Mouse (Mus musculus) CD4-positive helper T cell, adult 2 months (primary cell): ENCODE data around the gene Cpm.
"Not testable (repeated sequence)": the region's sequence is repeated elsewhere in the genome, so short reads cannot be mapped to it uniquely, and the experiment has no call there.

Experiments
- DNase-seq: peaks from one replicate; pipeline ENCODE4 v3.0.0-alpha.2; 2012; ENCODE audit warnings: low read depth, missing footprints, low spot score

Gene Cpm

DNA sequence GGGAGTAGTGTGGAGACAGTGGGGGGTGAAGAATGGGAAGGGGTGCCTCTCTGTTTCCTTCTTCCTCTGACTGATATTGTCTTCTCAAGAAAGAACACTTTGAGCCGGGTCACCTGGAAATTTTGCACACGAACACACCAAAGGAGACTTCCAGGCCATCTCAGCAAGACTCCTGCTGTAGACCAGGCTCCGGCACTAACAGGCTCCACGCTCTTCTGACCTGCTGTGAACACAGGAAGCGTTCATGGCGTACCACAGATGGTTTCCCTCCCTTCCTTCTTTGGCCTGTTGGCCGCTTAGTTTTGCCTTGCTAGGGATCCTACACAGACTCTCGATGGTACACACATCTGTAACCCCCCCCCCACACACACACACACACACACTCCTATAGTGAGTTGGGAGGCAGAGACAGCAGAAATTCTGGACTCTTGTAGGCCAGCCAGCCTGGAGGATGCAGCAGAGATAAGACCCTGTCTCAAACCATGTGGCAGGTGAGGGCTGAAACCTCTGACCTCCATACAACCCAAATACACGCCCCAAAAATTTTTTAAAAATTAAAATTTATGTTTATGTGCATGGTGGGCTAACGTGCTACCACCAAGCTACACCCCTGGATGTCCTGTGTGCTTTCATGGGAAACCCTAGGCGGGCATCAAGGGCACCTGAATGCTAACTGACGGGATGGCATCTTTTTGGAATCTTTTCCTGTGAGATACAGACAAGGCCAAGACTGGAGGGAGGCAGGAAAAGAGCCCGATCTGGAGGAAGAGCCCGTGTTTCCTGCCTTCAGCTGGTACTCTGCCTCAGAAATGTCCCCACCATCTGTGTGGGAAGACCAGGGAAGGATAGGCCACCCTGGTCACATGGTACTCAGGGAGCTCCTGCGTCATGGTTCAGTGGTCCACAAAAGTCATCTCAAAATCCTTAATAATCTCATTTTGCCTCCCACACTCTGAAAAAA, 23.7 kb upstream of the Cpm start:
- DNase-seq: no peak

DNA sequence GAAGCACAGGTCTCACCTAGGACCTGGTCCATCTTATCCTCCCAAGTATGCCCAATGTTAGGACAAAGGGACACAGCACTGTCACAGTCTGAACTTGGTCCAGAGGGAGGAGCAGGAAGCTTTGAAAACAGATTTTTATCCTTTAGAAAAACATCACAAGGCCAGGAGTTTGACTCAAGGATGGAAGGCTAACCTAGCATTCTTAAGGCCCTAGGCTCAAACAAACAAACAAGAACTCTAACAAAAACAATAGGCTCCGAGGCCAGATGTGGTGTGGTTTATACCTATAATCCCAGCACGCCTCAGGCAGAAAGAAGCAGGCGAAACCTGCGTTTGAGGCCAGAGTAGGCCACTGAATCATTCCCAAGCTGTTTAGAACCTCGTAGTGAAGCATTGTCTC, 22.9 kb upstream of the Cpm start:
- DNase-seq: no peak

DNA sequence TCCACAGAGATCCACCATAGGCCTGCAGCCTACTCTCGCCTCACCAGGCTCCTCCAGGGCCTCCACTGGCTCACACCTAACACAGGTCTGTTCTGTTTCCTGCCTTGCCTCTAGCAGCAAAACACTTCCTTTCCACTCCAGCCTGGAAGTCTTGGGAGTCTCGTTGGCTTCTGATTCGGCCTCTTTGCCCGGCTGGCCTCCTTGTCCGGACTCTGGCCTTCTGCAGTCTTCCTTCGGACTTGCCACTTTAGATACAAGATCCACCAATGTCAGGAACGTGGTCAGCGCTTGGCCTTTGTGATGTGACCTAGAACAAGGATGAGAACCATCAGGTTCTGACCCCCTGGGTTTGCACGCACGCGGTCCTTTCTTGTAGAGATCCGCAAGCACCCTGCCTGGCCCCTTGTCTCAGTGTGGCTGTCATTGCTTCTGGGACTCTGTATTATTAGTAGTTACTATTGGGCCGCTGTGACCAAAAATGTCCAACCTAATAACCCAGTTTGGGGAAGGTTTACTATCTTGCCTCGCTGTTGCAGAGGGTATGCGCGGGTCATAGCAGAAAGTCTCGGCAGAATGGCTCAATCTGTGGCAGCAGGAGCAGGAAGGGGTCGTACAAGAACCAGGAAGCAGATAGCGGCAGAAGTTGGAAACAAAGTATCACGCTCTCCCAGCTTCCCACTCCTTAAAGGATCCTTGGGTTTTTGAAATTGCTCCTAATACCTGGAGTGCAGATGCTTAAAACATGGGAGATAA, 22.1 kb upstream of the Cpm start:
- DNase-seq: no peak

DNA sequence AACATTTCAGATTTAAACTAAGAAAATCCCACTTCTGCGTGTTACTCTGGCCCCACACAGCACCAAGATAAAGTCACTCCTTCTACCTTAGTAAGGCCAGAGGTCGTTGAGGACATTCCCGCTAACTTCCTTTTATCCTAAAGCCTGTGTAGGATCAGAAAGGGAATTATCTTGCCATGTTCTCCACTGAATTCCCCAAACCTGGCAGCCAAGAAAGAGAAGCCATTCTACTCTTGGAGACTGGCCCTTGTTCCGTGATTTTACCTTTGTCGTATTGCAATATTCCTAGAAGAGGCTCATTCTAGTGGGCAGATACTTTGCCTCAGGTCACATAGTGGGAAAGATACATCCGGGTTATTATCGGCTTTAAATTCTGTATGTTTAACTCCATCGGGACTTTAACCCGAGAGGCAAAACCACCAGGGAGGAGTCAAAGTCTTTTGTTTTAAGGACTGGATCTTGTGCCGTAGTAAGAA, 21.5 kb upstream of the Cpm start:
- no peak for DNase-seq

DNA sequence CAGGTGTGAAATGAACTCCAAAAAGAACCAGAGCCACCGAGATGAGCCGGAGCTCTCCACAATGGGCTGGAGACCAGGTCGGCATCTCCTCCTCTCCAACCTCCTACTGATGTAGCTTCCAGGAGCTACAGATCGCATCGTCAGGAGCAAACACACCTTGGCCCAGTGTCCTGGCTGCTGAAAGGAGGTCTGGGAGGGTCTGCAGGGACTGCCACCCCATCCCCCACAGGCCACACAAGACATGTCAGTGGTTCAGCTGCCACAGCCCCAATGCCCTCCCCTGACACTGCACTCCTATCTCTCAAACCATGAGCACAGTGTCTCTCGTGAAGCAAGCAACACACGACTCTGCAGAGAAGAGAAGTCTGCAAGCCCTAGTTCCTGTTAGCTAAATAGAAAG, 20.8 kb upstream of the Cpm start:
- no peak for DNase-seq

DNA sequence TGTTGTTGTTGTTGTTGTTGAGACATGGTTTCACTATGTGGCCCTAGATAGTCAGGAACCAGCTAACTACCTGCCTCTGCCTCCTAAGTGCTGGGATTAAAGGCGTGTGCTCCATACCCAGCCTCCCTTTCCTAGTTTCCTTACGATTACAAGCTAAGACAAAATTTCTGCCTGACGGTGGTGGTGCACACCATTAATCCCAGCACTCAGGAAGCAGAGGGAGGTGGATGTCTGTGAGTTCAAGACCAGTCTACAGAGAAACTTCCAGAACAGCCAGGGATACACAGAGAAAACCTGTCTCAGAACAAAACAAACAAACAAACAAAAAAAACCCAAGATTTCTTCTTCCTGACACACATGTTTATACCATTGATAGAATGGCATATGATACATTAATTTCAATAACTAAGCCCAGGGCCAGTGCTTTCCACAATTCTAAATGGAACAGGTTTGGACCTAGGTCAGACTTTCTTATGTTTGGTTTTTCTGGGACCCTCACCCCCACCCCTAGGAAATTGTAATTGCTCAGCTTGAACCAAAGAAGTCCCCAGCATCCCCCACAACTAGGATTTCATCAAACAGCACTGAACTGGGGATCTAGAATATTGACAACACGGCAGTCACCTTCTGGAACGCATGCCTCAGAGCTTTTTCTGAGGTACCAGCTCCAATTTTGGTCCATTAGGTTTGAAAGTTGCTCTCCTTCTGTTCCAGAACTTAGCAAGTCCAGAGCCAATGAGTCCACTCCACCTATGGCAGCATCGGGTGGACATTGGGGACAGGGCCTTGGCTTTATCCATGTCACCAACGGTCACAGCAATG, 20.1 kb upstream of the Cpm start:
- DNase-seq: no peak

DNA sequence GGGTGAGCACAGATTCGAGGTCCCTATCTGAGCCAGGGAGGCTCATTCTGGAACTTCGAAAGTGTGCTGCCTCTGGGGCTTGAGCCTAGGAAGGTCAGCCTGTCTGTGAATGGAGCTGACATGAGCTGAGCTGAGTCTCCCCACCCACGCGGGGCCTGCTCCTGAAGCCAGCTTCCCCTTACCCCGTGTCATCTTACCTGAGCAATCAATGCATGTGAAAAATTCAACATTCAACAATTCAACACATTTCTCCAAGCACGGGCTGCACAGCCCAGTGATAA, 19.6 kb upstream of the Cpm start:
- no peak for DNase-seq

DNA sequence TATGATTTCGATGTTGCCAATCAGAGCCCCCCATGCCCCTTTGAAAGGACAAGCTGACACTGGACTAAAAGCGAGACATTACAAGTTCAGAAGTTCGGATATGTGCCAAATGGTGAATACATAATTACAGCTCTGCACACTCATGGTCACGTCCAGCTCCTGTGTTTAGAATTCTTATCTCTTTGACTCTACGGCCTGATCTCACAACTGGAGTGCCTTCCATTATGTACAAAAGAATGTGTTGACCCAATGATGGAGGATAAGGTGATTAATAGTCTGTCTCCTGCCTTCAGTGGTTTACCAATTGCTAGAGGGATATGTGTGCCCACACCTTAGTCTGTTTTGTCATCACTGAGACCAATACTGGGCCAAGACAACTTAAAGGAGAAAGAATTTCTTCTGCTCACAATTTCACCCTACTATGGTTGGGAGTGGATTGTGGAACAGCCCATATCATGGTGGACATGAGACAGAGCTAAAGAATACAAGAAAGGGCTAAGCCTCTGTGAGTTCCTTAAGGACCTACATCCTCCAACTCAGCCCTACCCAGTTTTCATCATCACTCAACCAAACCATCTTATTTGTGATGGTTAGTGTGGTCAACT, 19.0 kb upstream of the Cpm start:
- no peak for DNase-seq

DNA sequence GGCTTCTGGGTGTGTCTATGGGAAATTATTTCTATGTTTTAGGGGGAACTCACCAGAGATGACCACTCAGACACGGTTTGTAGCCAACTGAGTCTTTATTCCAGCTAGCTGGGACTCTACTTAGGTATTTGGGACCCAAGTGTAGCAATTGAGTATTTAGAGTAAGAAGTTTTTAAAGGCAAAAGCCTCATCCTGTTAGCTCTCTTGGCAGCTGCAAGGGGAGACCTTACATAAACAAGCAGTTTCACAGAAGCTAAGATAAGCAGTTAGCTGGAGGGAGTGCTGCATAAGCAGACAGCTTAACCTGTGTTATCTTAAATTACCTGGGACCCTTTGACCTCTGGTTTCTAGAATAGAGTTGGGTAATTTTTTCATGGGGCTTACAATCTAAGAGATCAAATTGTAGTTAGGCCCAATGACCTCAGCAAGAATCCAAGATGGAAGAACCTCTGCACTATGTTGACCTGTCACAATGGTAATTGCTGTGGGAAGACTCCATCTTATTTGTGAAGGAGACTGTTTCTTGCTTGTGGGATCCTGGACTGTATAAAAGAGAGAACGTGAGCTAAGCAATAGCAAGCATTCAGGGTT, 18.4 kb upstream of the Cpm start:
- no peak for DNase-seq

DNA sequence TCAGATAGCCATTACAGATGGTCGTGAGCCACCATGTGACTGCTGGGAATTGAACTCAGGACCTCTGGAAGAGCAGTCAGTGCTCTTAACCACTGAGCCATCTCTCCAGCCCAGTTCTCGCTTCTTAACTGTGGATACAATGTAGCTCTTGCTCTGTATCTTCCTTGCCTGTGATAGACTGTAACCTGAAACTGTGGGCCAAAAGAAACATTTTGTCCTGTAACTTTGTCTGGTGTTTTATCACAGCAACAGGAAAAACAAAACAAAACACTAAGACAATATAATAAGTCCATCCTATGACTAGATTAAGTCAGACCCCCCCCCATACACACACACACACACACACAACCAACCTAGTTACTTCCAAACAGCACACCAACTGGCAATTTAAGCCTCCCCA, 17.8 kb upstream of the Cpm start:
- no peak for DNase-seq

DNA sequence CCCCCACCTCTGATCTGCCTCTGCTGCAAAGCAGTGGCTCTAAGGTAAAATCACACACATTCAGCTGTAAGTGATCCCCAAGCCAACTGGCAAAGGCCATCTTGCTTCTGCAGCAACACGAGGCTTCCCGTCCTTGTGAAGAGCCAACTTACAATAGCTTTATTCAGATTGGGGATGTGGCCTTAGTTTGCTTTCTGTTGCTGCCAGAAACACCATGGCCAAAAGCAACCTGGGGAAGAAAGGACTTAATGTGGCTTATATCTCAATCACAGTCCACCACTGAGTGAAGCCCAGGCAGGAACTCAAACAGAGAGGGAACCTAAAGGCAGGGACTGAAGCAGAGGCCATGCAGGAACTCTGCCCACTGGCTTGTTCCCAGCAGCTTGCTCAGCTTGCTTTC, 17.3 kb upstream of the Cpm start:
- DNase-seq: no peak

DNA sequence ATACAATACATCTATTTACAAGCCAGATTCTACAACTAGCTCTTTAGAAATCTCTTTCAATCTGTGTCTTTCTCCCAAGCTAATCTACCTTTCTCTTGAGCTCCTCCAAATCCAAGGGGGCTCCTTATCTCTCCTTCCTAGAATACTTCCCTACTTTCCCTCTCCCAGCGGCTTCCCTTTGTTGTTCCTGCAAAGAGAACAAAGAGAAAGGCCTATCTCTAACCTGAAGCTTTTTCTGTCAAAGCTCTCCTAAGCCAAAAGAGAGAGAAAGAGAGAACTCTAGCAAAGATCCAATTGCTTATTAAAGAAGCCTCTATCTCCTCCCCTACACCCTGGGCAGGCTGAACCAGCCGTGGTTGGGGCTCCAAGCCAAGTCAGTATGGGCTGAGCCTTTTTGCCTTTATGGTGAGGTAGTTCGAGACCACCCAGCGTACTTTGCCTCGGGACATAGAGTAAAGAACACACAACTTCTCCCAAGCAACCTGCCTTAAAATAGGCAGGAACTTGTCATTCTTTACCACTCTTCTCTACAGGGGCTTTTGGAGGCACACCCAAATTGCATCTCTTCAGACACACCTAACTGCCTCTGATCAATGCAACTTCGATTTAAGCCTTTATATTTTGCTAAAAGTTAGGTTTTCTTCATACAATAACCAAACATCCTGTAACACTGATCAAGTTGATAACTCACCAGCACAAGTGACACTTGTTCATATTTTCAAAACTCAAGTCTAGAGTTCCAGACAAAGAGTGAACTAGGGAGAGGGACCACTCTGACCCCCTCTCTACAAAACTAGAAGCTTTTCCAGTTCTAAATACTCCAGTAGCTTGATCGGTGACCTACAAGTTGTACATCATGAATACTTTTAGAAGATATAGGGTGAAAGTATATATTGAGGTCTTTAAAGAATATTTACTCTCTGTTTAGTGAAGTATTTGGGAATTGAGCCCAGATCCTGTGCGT, 16.4 kb upstream of the Cpm start:
- DNase-seq: no peak

DNA sequence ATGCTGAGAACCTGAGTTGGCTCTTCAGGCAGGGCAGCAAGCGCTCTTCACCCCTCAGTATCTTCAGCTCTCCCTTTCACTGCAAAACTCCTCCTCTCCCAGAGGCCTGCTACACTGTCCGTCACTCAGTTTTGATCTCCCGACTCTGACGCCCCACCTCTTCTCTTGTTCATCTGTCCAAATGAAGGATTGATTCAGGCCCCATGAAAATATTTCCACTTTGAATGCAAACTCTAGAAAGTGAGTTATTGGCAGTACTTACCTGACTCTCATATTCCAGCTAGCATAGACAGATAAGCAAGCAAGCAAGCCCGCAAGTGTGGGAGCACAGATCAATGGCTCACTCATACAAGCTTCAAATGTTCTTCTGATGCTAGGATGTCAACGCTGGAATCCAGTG, 15.3 kb upstream of the Cpm start:
- no peak for DNase-seq

DNA sequence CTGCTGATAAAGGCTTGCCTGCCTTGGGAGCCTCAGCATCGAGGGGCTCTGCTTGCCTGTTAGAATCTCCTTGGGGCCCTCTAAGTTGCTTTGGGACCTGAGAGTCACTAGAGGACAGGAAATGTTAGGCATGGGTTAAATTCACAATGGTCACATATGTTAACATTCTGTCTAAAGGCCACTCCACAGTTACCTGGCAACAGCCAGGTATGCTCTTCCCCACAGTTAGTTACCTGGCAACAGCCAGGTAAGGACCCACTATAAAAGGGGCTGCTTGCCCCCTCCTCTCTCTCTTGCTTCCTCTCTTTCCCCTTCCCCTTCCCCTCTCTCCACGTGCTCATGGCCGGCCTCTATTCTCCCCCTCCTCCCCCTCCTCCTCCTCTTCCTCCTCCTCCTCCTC, 14.9 kb upstream of the Cpm start:
- no peak for DNase-seq

DNA sequence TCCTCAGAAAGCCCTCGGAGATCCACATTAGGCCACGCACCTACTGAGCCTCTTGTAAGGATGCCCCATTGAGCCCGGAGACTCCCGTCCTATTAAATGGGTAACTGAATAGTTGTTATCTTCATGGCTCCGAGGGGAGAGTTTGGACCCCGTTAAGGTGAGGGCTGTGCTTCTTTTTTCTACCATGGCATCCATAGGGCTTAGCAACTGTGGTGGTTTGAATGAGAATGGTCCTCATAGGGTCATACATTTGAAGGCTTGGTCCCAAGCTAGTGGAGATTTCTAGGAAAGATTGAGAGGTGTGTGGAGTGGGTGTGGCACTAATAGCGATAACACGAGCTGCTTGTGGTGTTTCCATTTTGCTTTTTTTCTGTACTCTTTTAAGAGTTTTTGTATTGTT, 14.1 kb upstream of the Cpm start:
- no peak for DNase-seq

DNA sequence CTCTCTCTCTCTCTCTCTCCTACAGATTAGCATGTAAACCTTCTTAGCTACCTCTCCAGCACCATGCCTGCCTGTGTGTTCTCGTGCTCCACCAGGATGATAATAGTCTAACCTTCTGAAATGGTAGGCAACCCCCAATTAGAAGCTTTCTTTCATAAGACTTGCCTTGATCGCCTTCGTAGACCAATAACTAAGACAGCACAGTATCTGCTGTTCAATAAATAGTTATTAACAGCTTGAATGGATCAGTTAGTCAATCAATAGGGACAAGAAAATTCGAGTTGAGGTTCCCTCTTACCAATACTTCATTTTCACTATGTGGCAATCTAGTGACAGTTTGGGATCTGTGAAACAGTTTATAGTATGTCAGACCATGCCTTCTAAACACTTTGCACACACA, 13.6 kb upstream of the Cpm start:
- DNase-seq: no peak

DNA sequence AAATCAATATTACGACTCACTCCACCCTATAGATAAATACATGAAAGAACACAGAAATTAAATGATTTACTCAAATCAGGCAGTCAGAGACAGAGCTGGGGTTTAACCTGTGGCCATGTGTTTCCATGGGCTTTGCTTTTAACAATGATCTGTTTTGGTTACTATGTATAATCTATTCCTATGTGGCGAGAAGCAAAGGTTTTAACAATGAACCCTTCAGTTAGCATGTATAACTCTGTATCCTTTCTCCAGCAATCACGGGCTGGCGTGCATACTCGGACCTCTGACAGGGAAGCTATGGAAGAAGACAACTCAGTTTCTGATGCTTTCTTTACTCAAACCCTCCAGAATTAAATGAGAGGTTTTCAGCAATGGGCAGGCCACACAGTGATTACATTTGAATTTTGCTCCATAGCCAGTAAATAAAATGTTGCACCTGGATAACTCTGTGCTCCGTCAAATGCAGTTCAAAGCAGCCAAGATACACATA, 13.1 kb upstream of the Cpm start:
- DNase-seq: no peak

DNA sequence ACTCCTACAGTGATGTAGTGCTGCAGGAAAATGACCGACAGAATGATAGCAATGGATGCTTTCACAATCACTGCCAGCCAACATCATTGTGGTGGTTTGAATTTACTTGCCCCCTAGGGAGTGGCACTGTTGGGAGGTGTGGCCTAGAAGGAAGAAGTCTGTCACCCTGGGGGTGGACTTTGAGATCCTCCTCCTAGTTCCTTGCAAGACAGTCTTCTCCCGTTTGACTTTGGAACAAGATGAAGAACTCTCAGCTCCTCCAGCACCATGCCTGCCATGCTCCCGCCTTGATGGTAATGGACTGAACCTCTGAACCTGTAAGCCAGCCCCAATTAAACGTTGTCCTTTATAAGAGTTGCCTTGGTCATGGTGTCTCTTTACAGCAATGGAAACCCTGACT, 12.5 kb upstream of the Cpm start:
- DNase-seq: not testable (repeated sequence)

DNA sequence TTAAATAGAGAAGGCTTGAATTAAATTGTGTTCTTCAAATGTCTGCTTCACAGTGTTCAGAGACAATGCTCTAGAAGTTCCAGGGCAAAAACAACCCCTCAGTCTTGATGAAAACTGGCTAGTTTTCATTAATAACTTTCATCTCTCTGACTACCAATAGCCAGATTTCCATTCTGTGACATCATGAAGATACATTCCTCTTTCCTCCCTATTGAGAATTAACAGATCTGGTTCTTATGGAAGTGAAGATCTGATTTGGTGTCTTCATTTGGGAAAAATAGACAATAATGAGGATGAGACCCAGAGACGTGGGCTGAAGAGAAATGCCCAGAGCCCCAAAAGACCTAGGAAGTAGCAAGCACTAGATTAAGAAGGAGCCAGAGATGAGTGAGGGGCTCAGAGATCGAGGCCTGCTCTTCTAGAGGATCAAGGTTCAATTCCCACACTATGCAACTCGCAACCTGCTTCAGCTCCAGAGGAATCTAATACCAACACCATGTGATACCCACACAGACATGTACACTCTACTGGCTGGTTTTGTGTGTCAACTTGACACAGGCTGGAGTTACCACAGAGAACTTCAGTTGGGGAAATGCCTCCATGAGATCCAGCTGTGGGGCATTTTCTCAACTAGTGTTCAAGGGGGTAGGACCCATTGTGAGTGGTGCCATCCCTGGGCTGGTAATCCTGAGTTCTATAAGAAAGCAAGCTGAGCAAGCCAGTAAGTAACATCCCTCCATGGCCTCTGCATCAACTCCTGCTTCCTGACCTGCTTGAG, 11.5 kb upstream of the Cpm start:
- no peak for DNase-seq
